Mouse (Mus musculus) large intestine, adult 2 months (tissue): Measurements from ENCODE around the gene Arhgap15. TPM values are rescaled to one million over a fixed set of nuclear protein-coding genes. Genes with fewer than 3 reads are reported as not detected.

Source experiments
- DNase-seq: peaks from one replicate; pipeline ENCODE4 v3.0.0-alpha.2; 2012; ENCODE audit warnings: low read depth, low spot score
- WGBS: fragments of 180-500 bp; shearing (Covaris S2); methylation state at CpG from one replicate; pipeline ENCODE4 v1.1.7; 2018; 5-methylcytosine and 5-hydroxymethylcytosine counted together
- polyA plus RNA-seq: library from polyadenylated mRNA; depleted of rRNA; stranded (reverse); fragments of >200 nt; gene quantifications from 2 replicates; pipeline ENCODE4 v1.2.3, GENCODE M21; 2012

Gene Arhgap15
- polyA plus RNA-seq, 1 experiment: 0.76 TPM

- 82% methylated on average over 4 of the region's 4 CpGs for WGBS
- no peak for DNase-seq
These were observed 584.7 kb downstream of the Arhgap15 start for GRCm38 (mm10) chr2:44333295-44333694.

- no peak for DNase-seq
- 67% methylated on average over 3 of the region's 3 CpGs for WGBS
These were observed 585.4 kb downstream of the Arhgap15 start for GRCm38 (mm10) chr2:44334006-44334405.

GRCm38 (mm10) chr2:44334517-44334916 lies 585.9 kb downstream of the Arhgap15 start:
- DNase-seq: no peak
- 19% methylated on average over 2 of the region's 2 CpGs for WGBS

GRCm38 (mm10) chr2:44336720-44337354 lies 588.2 kb downstream of the Arhgap15 start:
- no peak for DNase-seq
- 87% methylated on average over 5 of the region's 5 CpGs for WGBS

GRCm38 (mm10) chr2:44338467-44338866 lies 589.8 kb downstream of the Arhgap15 start:
- WGBS: 87% methylated on average over 6 of the region's 6 CpGs
- no peak for DNase-seq

GRCm38 (mm10) chr2:44341091-44341571 lies 592.5 kb downstream of the Arhgap15 start:
- no peak for DNase-seq
- 67% methylated on average over 10 of the region's 10 CpGs for WGBS

- no peak for DNase-seq
- 92% methylated on average over 8 of the region's 8 CpGs for WGBS
These were observed 596.2 kb downstream of the Arhgap15 start for GRCm38 (mm10) chr2:44344861-44345260.

GRCm38 (mm10) chr2:44345325-44345945 lies 596.8 kb downstream of the Arhgap15 start:
- DNase-seq: no peak
- 87% methylated on average over 5 of the region's 5 CpGs for WGBS

- WGBS: 52% methylated on average over 4 of the region's 4 CpGs
- DNase-seq: no peak
These were observed 597.6 kb downstream of the Arhgap15 start for GRCm38 (mm10) chr2:44346184-44346583.

- DNase-seq: no peak
- WGBS: 91% methylated on average over 5 of the region's 5 CpGs
These were observed 599.2 kb downstream of the Arhgap15 start for GRCm38 (mm10) chr2:44347781-44348180.

- no peak for DNase-seq
- 75% methylated on average over 2 of the region's 2 CpGs for WGBS
These were observed 600.5 kb downstream of the Arhgap15 start for GRCm38 (mm10) chr2:44349101-44349500.

- DNase-seq: no peak
- 58% methylated on average over 7 of the region's 7 CpGs for WGBS
These were observed 604.3 kb downstream of the Arhgap15 start for GRCm38 (mm10) chr2:44352885-44353284.

GRCm38 (mm10) chr2:44353594-44353993 lies 605.0 kb downstream of the Arhgap15 start:
- WGBS: 80% methylated on average over 4 of the region's 4 CpGs
- no peak for DNase-seq

- no peak for DNase-seq
- WGBS: 85% methylated on average over 4 of the region's 4 CpGs
These were observed 606.2 kb downstream of the Arhgap15 start for GRCm38 (mm10) chr2:44354786-44355185.

GRCm38 (mm10) chr2:44355316-44355715 lies 606.7 kb downstream of the Arhgap15 start:
- DNase-seq: no peak
- 75% methylated on average over 11 of the region's 11 CpGs for WGBS

GRCm38 (mm10) chr2:44356248-44356886 lies 607.7 kb downstream of the Arhgap15 start:
- 71% methylated on average over 5 of the region's 5 CpGs for whole genome bisulfite sequencing
- no peak for DNase-seq

GRCm38 (mm10) chr2:44356887-44357251 lies 608.2 kb downstream of the Arhgap15 start:
- no peak for DNase-seq
- 85% methylated on average over 6 of the region's 6 CpGs for WGBS

- no peak for DNase-seq
- 87% methylated on average over 2 of the region's 2 CpGs for WGBS
These were observed 631.6 kb downstream of the Arhgap15 start for GRCm38 (mm10) chr2:44380225-44380624.

- DNase-seq: no peak
- 85% methylated on average over 6 of the region's 6 CpGs for WGBS
These were observed 635.9 kb downstream of the Arhgap15 start for GRCm38 (mm10) chr2:44384541-44384940.

GRCm38 (mm10) chr2:44389556-44389955 lies 640.9 kb downstream of the Arhgap15 start:
- WGBS: 86% methylated on average over 4 of the region's 4 CpGs

GRCm38 (mm10) chr2:44393789-44394188 lies 645.2 kb downstream of the Arhgap15 start:
- DNase-seq: no peak
- WGBS: 86% methylated on average over 8 of the region's 8 CpGs

More at GRCm38 (mm10) chr2:44389556-44389955, 640.9 kb downstream of the Arhgap15 start:
- DNase-seq: no peak
